Mouse (Mus musculus) cerebellum, adult 11 months (tissue): ENCODE results near the gene Olfml2a.

Experiments used
- DNase-seq: peaks from one replicate; pipeline ENCODE4 v3.0.0; 2022

Gene Olfml2a

DNA sequence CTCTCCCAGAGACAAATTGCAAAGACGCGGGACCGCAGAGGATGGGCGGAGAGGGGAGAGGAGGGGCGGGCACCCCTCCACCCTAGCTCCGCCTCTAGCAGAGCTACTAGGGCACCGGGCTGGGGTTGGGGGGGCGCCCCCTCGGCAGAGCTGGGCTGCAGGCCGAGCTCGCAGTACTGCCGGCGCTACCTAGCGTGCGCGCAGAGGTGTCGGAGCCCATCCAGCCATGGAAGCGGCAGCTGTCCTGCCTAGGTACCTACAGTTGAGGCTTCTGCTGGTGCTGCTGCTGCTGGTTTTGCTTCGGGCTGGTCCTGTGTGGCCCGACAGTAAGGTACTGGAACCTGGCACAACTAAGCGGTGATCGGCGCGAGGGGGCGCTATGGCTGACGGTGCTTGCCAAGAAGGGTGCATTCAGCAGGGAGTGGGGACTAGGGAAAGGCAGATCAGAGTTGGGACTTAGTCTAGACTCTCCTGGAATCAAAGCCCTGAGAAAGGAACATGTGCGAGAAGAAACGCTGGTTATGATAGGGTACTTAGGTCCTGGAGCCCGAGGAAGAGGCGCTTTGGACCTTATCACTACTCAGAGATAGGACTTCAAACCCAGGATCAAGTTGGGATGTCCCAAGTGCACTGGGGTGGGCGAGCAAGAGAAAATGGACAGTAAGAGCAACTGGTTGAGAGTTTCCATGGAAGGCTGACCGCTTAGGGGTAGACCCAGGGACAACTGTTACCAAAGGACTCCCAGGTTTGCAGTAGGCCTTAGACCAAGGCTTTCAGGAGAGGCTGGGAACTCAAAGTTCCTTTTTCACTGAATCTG, at the start of gene Olfml2a:
Gene Olfml2a (plus strand): TSS at position 128 of the 817 bp plus-strand sequence.
- peak; percentile 53 for DNase-seq

DNA sequence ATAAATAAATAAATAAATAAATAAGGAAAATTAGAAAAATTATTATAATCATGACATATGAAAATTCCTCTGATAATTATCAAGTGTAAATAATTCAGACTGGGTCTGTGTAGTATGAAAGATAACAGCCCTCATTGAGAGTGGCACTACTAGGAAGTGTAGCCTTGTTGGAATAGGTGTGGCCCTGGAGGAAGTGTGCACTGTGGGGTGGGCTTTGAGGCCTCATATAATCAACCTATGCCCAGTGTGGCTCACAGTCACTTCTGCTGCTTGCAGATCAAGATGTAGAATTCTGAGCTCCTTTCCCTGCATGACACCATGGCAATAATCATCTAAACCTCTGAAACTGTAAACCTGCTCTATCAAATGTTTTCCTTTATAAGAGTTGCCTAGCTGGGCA, 28.9 kb upstream of the Olfml2a start:
- DNase-seq: no peak

DNA sequence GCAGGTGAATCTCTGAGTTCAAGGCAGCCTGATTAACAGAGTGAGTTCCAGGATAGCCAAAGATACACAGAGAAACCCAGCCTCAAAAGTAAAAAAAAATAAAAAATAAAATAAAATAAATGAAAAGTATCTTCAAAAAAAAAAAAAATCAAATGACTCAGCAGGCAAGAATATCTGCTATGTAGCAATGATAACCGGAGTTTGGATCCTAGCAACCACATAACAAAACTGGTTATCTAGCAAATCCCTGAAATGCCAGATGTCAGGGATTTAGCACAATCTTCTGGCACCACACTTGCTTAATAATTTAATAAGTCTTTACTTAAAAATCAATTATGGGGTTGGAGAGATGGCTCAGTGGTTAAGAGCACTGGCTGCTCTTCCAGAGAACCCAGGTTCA, 27.5 kb upstream of the Olfml2a start:
- DNase-seq: no peak

DNA sequence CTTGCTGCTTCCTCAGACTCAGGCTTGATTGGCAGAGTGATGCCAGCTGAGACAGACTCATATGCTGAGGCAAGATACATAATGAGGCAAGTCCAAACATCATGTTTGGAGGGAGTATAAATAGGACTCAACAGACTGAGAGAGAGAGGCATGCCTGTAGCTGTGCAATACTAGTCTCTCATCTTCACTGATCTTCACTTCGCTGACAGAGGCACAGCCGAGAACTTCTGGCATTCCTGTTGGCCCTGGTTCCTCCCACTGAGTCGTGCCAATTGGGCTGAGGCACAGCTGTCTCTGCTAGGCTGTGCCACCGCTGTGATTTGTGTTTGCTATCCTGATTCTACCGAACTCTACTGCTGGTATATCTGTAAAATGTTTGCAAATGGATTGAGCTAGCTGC, 25.7 kb upstream of the Olfml2a start:
- no peak for DNase-seq

DNA sequence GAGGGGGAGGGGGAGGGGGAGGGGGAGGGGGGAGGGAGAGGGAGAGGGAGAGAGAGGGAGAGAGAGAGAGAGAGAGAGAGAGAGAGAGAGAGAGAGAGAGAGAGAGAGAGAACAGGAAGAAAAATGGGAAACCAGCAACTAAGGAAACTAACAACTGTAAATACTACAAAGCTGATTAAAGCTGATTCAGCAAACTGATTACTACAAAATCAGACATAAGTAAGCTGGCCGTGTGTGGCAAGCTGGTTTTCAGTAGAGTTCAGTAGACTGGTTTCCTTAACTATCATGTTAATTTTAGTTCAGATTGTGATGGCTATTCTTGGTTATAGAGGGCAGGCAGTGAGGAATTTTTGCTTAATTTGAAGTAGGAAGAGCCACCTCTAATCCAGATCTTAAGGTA, 23.2 kb upstream of the Olfml2a start:
- no peak for DNase-seq

DNA sequence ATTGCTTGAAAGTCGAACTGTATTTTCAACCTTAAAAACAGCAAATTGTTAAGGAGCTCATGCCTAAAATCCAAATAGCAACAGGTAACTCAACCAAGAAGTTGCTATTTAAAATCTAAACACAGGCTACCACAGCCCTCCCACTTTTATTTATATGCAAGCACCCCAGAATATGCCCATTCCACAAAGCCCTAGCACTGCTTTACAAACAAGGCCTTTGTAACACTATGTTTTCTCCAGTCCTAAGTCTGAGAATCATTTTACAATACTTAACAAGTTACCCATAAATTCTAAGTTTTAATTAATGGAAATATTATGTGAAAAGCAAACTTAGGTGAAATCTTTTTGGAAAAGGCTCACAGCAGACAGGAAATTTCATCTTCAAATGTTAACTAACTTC, 17.3 kb upstream of the Olfml2a start:
- no peak for DNase-seq

DNA sequence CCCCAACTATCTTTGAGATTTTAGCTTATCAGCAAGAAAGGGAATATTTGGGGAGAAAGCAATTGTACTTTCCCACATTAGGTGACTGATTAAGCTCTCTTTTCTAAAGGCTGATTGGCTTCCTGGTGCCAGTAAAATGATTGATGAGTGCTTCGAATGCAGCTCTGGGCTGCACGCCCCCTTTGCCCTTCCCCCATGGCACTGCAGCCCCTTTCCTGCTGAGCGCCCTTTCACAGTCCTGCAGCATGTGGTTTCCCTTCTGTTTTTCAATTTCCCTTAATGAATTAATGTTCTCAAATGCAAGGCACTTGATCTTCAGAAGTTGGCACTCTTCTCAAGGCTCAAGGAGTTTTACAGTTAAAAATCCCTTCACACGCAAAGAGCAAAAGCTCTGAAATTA, 16.8 kb upstream of the Olfml2a start:
- DNase-seq: no peak

DNA sequence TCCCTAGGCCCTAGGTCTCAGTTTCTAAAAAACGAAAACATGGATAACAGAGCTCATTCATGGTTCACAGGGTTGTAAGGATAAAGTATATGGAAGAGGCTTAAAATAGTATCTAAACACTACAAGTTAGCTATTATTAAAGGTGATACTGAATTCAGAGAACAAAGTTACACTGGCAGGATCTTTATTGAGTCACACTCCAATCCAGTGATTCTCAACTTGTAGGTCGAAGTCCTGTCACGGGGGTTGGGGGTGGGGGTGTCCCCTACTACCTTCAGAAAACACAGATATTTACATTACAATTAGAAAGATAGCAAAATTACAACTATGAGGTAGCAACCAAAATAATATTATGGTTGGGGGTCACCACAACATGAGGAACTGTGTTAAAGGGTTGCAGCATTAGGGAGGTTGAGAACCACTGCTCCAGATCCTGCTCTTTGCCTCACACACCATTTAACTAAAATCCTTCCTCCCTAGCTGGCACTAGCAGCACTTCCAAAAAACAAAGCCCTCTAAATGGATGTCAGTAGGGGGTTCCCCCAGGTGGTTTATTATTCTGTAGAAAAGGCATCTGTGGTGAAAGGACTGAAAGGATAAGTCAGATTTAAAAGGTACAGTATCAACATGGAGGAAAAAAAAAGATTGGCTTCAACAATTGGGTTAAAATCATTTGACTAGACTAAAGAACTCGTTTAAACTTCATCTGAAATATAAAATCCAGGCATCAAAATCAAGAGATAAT, 14.7 kb upstream of the Olfml2a start:
- no peak for DNase-seq

DNA sequence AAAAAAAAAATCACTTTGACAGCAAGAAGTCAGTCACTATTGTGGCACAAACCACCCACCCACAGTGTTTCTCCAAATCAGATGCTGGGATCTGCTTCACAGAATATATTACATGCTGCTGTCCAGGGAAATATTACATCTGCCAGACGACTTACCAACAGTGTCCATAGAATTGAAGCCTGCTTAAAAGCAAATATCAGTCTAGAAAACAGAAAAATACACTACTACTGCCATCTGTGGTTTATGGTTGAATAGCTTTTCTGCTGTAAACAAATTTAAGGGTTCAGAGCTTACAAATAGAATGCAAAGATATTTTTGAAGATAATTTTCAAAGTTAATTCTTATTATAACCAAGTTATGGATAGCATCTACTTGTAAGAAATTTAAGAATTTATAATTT, 10.4 kb upstream of the Olfml2a start:
- no peak for DNase-seq

DNA sequence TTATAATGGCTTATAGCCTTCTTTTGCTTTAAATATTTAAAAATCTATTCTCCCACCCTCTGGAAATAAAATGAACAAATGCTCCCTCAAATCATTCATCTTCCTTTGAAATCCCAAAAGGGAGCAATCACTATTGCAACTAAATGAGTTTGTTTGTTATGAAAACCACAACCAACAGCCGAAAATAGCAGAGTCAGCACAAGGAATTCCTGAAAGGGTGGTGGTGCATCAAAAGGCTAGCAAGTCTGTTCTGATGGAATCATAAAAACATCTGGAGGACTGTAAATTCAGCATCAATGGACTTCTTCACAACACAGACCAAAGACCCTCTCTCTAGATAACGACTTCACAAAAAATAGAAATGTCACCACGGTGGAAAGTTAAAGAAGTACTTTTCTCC, 8.3 kb upstream of the Olfml2a start:
- DNase-seq: no peak

DNA sequence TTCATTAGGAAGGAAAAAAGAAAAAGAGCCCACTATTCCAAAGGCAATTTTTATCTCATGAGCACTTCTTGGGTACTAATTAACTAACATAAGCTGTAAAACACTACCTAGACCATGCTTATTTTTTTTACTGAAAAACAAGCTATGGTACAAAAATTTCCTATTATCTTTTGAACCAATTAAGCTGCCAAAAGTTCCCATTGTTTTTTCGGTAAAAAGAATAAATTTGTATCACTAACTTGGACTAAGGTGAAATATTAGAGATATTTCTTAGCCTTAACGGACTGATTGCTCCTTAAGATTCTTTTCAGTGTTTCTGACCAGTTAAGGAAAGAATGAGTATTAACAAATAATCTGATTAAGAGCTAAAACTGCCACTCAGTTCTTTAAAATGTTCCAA, 7.9 kb upstream of the Olfml2a start:
- no peak for DNase-seq

DNA sequence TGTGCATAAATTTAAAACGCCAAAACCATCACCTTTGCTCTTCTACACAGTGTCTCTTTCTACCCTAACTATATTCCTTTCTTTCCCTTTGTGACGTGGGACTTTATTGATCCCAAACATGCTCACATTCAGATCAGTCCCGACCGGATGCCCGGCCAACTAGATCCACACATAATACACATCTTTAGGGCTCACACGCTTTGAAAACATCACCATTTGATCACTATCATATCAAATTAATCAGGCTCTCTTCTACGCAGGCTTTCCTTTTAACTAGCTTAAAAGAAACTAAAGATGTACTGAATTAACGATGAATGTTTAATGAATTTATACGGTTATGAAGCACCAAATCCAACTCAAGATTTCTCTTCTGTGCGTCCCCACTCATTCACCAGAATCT, 7.2 kb upstream of the Olfml2a start:
- DNase-seq: no peak

DNA sequence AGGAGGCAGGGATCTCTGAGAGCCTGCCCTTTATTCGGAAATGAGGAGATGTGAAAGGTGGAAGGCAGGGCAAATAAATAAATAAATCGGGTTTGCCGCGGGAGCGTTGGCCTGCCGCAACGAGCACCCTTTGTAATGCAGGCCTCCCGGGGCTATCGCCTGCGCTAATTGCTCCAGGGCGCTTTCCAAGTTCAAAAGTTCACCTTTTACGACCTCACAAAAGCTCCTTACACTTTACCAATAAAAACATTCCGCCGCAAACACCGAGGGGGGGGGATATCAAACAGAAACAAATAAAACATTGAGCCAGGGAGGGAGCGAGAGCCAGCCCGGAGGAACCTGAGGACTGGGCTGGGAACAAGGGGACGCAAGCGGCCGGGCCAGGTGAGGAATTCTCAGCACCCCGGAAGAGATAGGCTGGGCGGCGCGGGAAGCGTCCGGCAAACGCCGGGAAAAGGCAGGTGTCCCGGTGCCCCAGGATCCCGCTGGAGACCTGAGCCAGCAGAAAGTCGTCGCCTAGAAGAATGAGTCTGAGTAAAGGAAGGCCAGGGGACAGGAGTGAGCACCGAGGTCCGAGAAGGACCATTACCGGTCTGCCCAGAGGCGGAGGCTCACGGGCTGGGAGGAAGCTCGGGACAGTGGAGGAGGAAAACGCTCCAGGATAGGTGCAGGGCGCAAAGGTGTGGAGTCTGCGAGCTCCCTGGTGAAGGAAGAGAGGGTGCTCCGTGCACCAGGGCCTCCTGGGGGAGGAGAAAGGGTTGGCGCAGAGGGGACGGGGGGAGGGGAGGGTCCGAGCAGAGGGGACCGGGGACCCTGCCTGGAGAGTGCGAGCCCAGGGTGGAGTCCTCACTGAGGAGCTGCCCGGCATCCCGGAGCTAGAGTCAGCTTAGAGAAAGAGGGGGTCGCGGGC, 6.4 kb upstream of the Olfml2a start:
- DNase-seq: peak; percentile 43

DNA sequence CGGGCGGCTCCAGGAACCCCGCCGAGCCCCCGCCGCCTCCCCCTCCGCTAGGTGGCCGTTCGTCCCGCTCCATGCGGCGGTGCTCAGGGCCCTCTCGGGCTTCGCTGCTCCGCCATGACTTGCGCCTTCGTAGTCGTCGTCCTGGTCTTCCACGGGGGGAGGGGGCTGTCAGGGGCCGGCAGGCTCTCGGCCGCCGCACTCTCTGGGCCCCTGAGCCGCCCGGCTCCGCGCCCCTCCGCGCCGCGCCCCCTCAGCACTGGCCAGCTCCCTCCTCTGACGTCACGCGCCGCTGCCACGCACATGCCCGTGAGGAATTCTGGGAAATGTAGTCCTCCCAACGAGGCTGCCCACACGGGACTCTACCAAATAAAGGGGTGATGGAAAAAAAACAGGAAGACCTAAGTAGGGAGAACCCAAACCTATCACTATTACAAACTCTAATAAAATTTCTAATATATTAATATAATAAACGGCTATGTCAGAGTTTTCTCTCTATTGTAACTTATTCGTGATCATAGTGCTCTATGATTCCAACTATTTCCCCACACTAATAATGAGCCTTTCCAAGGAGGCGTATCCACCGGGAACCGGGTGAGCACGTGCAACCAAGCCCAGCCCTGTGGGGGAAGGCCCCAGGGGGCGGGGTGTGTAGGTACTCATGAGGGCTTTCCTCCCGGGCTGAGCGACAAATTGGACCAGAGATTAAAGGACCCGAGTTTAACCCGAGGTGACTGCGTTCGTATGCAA, 5.5 kb upstream of the Olfml2a start:
- DNase-seq: peak; percentile 89

DNA sequence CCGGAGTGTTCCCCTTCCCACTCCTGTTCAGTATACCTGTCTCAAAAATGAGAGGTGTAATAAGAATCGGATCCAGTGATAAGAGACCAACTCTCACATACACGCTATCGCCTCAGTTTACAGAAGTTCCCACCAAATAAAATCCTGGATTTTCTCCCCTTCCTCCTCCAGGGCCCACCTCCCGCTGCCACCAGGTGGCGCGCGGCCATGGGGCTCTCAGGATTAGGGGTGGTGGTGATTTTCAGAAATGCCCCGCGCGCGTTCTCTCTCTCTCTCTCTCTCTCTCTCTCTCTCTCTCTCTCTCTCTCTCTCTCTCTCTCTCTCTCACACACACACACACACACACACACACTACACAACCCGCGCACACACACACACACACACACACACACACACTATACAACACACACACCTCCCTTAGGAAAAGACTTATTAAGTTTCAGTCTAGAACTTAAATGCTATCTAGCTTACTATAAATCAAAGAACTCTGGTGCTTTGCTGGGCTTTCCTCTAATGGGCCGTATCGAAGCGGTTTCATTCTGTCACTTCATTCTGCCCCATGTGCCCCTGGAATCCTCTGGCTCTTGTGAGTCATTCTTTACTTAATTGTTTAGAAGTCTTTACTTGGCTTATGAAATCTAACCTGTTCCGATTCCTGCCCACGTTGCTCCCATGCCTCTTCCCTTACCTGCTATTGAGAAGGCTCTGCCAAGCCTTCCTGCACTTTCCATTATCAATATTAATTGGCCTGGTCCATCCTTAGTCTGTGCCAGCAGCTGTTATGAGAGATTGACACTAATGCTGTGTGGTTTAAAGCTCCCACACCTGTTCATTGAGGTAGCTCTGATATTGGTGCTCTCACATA, 4.4 kb upstream of the Olfml2a start, which contains the start of gene Nr6a1:
Gene Nr6a1 (minus strand): TSS at position 574 of the 865 bp plus-strand sequence.
- DNase-seq: peak; percentile 51

DNA sequence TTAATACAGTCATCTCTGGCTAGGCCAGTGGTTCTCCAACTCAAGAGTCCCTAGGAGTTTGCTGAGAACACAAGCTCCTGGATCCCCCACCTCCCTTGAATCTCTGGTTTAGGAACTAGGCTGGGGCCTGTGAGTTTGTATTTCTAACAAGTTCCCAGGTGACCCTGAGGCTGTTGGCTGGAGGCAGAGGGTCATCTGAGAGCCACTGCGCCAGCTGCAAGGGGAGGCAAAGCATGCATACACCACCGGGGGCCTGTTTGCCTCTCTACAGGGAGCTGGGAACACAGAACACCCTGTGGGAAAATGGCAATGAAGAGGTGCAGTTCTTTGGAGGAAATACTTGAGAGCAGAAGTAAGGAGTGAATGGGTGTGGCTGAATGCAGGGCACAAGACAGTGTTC, 1.5 kb upstream of the Olfml2a start:
- no peak for DNase-seq

DNA sequence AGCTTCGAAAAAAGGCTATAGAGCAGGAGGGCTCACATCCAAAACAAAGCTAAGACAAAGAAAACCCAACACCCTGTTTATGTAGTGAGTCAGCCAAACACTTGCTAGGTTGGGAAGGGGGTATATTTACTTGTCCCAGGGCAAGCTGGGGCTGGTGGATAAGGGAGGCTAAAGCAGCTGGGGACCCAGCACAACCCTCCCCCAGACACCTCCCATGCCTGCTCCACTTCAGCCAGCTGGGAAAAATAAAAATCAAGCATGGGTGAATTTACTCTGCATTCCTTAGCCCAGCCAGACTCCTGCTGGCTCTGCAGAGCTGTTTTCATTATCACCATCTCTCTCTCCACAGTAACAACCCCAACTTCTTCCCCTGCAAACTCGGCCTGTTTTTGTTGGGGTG, 2.2 kb downstream of the Olfml2a start:
- DNase-seq: no peak

DNA sequence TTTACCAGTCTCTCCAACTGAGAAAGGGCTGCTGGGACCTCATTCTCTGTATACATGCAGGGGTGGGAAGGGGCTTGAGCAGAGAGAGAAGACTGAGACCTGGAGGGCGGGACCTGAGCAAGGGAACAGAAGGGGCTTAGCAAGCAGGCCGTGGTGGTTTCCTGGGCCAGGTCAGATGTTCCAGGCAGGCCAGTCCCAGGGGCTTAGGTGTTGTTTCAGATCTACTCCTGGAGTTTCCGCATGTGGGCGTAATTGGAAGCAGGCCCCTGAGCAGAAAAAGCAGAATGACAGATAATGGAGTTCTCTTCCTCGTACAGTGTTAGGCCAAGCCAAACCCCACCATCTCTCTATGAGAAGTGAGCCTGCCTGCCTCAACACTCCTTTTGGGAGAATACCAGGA, 3.2 kb downstream of the Olfml2a start:
- no peak for DNase-seq

DNA sequence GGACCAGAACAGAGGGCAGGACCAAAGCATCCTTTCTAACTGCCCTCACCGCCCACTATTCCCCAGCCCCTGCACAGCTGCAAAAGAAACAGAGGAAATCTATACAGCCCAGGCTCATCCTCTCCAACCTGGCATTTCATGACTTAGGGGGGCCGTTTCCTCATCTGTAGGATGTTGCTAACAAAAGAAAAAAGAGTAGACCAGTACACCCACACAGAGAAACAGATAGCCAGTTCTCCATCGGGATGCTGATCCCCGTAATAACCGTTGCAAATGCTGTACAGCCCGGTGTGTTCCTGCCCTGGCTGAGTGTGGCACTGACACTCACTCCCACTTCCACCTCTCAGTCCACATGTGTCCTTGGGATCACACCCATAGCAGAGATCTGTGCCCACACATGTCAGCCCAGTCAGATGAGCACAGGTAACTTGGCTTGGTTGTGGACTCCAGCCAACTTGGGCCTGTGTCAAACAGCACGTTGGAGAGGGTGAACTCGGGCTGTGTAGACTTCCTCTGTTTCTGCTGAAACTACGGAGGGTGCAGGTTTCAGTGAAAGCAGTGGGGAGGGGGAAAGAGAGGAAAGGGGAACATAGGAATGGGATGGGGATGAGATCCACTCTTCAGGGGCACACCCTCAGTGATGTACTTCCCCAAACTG, 5.1 kb downstream of the Olfml2a start:
- no peak for DNase-seq

DNA sequence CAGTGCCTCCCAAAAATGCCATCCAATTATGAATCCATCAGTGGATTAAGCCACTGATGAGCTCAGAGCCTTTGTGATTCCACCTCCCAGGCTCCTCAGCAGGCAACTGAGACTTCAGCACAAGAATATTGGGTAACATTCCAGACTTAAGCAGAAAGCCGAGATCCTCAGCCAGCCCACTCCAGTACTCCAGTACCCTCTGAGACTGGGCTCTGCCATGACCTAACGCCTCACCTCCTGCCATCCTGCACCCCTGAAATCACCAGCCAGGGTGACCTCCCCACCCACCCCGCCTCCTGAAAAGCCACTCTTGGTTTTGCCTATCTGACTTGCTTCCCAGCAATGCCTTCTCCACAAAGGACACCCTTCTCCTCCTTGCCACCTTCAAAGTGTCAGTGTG, 5.6 kb downstream of the Olfml2a start:
- no peak for DNase-seq

DNA sequence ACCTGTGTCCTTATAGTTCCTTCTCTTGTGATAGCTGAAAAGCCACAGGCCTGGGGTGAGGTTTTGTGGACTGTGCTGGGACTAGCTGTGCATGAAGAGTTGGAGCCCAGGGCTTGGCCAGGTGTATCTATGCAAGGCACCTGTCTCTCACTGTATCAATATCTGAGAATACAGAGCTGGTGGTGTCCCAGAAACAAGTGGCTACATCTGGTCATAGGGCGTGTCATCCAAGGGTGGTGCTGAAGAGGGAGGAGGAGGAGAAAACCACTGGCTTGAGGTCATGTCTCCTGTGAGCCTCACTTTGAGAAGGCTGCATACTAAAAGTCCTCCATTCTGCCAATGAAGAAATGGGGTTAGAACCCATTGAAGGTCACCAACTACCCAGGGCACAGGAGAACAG, 6.2 kb downstream of the Olfml2a start:
- DNase-seq: no peak
